Mouse (Mus musculus): ENCODE data around the gene Mslnl. TPM values are rescaled to one million over a fixed set of nuclear protein-coding genes. Genes with fewer than 3 reads are reported as not detected.
A peak's percentile ranks its signal among the peaks of the same experiment; 100 is the strongest.

Gene Mslnl
- not detected in 2 replicates for polyA plus RNA-seq (2014; fragmentation: Nextera tagmentation; extraction: Ambion mirVana)

DNA sequence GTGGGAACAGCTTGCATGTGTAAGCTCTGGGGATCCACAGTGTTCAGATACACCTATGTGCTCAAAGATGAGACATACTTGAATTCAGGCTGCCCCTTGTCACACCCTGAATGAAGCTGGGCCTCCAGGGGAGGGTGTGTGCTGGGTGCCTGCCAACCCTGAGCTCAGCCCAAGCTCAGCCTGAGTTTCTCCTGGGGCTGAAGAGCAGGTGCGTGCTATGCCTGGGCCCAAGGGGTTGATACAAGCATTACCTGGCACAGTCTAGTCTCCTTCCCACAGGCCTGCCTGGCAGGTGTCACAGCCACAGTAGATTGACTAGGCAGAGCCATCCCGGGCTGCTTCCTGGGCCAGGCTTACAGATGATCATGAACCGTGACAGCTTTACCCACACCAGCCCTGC is at the start of gene Mslnl:
Mslnl (plus strand) TSS at position 298 of the 400 bp plus-strand sequence.
- 69% methylated on average over 3 of the region's 3 CpGs for WGBS
- no peaks in the 10 kb centered on the region for H3K9me3 ChIP-seq (ENCODE audit: control insufficient read depth, low read length)
- peaks cover 5% of the 10 kb centered on the region; the same call in 1 of the 2 replicates for H3K36me3 ChIP-seq (replicated peaks; ENCODE audit: control insufficient read depth, insufficient read depth)
- H3K9ac ChIP-seq = no peak within 1 kb of the TSS
- no peak within 1 kb of the TSS for H3K27ac ChIP-seq
- no peaks in the 10 kb centered on the region for H3K27me3 ChIP-seq (ENCODE audit: control insufficient read depth, insufficient read depth, low read length)
- no peak within 1 kb of the TSS for H3K4me2 ChIP-seq (replicated peaks)
- ATAC-seq (ENCODE audit: low FRiP score) (no peak), DNase-seq (ENCODE audit: low spot score) (no peak)
- H3K4me1 ChIP-seq (replicated peaks; ENCODE audit: control insufficient read depth, insufficient read depth, low read length) = no peaks in the 10 kb centered on the region
- H3K4me3 ChIP-seq (replicated peaks; ENCODE audit: low read length) = no peak within 1 kb of the TSS

GRCm38 (mm10) chr17:25686323-25686722 is 49.5 kb upstream of the Mslnl start:
- Histone ChIP-seq H3K9me3 (ENCODE audit: control insufficient read depth, low read length) (no peaks in the 10 kb centered on the region), H3K9ac (no peak overlapping the region), H3K4me2 (replicated peaks) (no peak overlapping the region), H3K27me3 (ENCODE audit: control insufficient read depth, insufficient read depth, low read length) (no peaks in the 10 kb centered on the region; the same call in 1 of the 2 replicates), H3K4me3 (replicated peaks; ENCODE audit: low read length) (no peak overlapping the region), H3K4me1 (replicated peaks; ENCODE audit: control insufficient read depth, insufficient read depth, low read length) (no peaks in the 10 kb centered on the region), H3K27ac (no peak overlapping the region), H3K36me3 (replicated peaks; ENCODE audit: control insufficient read depth, insufficient read depth) (no peaks in the 10 kb centered on the region)
- DNase-seq (ENCODE audit: low spot score) (no peak), ATAC-seq (ENCODE audit: low FRiP score) (no peak)
- WGBS = 48% methylated on average over 7 of the region's 7 CpGs

DNA sequence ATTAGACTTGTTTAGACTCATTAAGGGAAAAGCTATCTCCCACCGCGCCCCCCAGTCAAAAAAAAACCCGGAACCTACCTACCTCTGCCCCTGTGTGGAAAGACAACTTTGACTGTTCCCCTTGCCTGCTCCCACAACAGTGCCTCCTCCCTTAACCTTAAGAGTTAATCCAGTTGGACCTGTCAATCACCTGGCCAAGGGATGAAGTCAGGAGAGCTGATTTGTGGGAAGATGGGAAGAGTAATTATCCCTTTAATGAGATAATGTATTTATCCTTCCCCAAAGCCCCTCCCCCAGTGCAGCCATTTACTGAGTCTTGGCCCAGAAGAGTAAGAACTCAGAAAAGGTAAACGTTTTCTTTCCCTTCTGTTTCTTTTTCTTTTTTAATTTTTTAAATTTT is 46.9 kb upstream of the Mslnl start:
- Histone ChIP-seq H3K4me1 (replicated peaks; ENCODE audit: control insufficient read depth, insufficient read depth, low read length) (no peaks in the 10 kb centered on the region), H3K27me3 (ENCODE audit: control insufficient read depth, insufficient read depth, low read length) (no peaks in the 10 kb centered on the region; the same call in 1 of the 2 replicates), H3K36me3 (replicated peaks; ENCODE audit: control insufficient read depth, insufficient read depth) (no peaks in the 10 kb centered on the region), H3K4me2 (replicated peaks) (no peak overlapping the region), H3K27ac (no peak overlapping the region), H3K9ac (no peak overlapping the region), H3K4me3 (replicated peaks; ENCODE audit: low read length) (no peak overlapping the region), H3K9me3 (ENCODE audit: control insufficient read depth, low read length) (no peaks in the 10 kb centered on the region)
- no peak for DNase-seq (ENCODE audit: low spot score)
- 81% methylated on average over 4 of the region's 4 CpGs for WGBS
- no peak for ATAC-seq (ENCODE audit: low FRiP score)

GRCm38 (mm10) chr17:25696263-25696662 is 39.6 kb upstream of the Mslnl start:
- no peaks in the 10 kb centered on the region for H3K9me3 ChIP-seq (ENCODE audit: control insufficient read depth, low read length)
- 48% methylated on average over 1 of the region's 1 CpGs for WGBS
- no peak for DNase-seq (ENCODE audit: low spot score)
- no peak overlapping the region for H3K4me2 ChIP-seq (replicated peaks)
- no peaks in the 10 kb centered on the region for H3K4me1 ChIP-seq (replicated peaks; ENCODE audit: control insufficient read depth, insufficient read depth, low read length)
- no peak overlapping the region for H3K9ac ChIP-seq
- H3K36me3 ChIP-seq (replicated peaks; ENCODE audit: control insufficient read depth, insufficient read depth) = no peaks in the 10 kb centered on the region
- no peak overlapping the region for H3K4me3 ChIP-seq (replicated peaks; ENCODE audit: low read length)
- 0 out of 2 replicates have a peak, but pooled peaks cover 5% of the 10 kb centered on the region for H3K27me3 ChIP-seq (ENCODE audit: control insufficient read depth, insufficient read depth, low read length)
- ATAC-seq (ENCODE audit: low FRiP score) = no peak
- no peak overlapping the region for H3K27ac ChIP-seq

DNA sequence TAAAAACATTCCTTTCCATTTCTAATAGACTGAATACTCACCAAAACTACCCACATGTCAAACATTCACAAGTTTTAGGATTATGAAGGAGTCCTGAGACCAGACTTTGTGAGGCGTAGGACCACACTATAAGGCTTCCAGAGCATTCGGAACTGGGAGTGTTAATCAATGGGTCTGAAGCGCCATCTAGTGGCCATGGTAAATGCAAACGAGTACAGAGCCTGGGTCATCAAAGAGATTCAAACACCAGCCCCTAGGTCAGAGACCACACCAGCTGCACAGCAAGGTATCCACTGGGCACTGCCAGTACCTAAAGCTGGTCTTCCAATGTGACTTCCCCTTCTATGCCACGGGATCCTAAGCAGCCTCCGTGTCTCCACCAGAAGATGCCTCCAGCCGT is 37.4 kb upstream of the Mslnl start:
- Histone ChIP-seq H3K4me3 (replicated peaks; ENCODE audit: low read length) (no peak overlapping the region), H3K4me2 (replicated peaks) (no peak overlapping the region), H3K4me1 (replicated peaks; ENCODE audit: control insufficient read depth, insufficient read depth, low read length) (no peaks in the 10 kb centered on the region), H3K9ac (no peak overlapping the region), H3K27ac (no peak overlapping the region), H3K9me3 (ENCODE audit: control insufficient read depth, low read length) (no peaks in the 10 kb centered on the region), H3K36me3 (replicated peaks; ENCODE audit: control insufficient read depth, insufficient read depth) (no peaks in the 10 kb centered on the region), H3K27me3 (ENCODE audit: control insufficient read depth, insufficient read depth, low read length) (0 out of 2 replicates have a peak, but pooled peaks cover 5% of the 10 kb centered on the region)
- WGBS = 9% methylated on average over 7 of the region's 7 CpGs
- ATAC-seq (ENCODE audit: low FRiP score) (no peak), DNase-seq (ENCODE audit: low spot score) (peak; percentile 92)

DNA sequence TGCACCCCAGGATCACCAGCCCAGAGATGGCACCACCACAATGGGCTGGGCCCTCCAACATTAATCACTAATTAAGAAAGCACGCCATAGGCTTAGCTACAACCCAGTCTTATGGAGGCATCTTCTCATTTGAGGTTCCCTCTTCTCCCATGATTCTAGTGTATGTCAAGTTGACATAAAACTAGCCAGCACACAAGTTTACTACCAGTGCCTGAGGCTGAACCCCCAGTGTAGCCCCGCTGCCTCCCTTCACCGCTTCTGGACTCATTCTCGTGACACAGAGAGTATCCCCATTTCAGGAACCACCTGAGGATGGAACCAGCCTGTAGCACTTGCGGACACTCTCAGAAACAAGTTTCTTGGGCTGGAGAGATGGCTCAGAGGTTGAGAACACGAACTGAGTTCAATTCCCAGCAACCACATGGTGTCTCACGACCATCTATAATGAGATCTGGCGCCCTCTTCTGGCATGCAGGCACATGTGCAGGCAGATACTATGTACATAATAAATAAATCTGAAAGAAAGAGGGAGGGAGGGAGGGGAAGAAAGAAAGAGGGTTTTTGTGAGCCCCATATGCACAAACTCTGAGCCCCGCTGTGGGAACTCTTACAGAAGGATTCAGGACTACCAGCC is 34.9 kb upstream of the Mslnl start:
- Histone ChIP-seq H3K9me3 (ENCODE audit: control insufficient read depth, low read length) (no peaks in the 10 kb centered on the region), H3K4me2 (replicated peaks) (no peak overlapping the region), H3K9ac (no peak overlapping the region), H3K4me1 (replicated peaks; ENCODE audit: control insufficient read depth, insufficient read depth, low read length) (no peaks in the 10 kb centered on the region), H3K27me3 (ENCODE audit: control insufficient read depth, insufficient read depth, low read length) (0 out of 2 replicates have a peak, but pooled peaks cover 5% of the 10 kb centered on the region), H3K4me3 (replicated peaks; ENCODE audit: low read length) (no peak overlapping the region), H3K36me3 (replicated peaks; ENCODE audit: control insufficient read depth, insufficient read depth) (no peaks in the 10 kb centered on the region), H3K27ac (no peak overlapping the region)
- ATAC-seq (ENCODE audit: low FRiP score) (no peak), DNase-seq (ENCODE audit: low spot score) (no peak)
- 59% methylated on average over 9 of the region's 9 CpGs for WGBS

- no peak for ATAC-seq (ENCODE audit: low FRiP score)
- no peak for DNase-seq (ENCODE audit: low spot score)
Measured at GRCm38 (mm10) chr17:25709994-25710393, 25.8 kb upstream of the Mslnl start.

DNA sequence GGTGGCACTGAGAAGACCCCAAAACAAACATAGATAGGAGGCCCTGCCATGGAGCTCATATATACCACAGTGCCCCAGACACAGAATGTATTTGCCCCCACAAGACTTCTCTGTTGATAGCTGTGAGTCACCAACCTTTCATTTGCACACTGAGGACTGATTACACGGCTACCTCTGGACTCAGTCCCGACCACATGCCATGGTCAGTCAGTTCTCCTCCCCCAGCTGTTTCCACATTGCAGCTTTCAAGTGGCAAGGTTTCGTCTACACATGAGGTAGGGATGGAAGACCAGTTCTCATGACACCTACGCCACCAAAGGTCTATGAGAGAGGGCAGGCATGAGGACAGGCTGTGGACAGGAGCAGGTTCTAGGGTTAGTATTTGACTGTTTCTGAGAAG is 24.7 kb upstream of the Mslnl start:
- Histone ChIP-seq H3K4me1 (replicated peaks; ENCODE audit: control insufficient read depth, insufficient read depth, low read length) (no peaks in the 10 kb centered on the region), H3K27me3 (ENCODE audit: control insufficient read depth, insufficient read depth, low read length) (no peaks in the 10 kb centered on the region; the same call in 1 of the 2 replicates), H3K9me3 (ENCODE audit: control insufficient read depth, low read length) (no peaks in the 10 kb centered on the region), H3K9ac (no peak overlapping the region), H3K4me2 (replicated peaks) (no peak overlapping the region), H3K36me3 (replicated peaks; ENCODE audit: control insufficient read depth, insufficient read depth) (no peaks in the 10 kb centered on the region), H3K27ac (no peak overlapping the region), H3K4me3 (replicated peaks; ENCODE audit: low read length) (no peak overlapping the region)
- ATAC-seq (ENCODE audit: low FRiP score) (no peak), DNase-seq (ENCODE audit: low spot score) (no peak)
- 88% methylated on average over 4 of the region's 4 CpGs for WGBS

More at GRCm38 (mm10) chr17:25709994-25710393, 25.8 kb upstream of the Mslnl start:
- H3K36me3 ChIP-seq (replicated peaks; ENCODE audit: control insufficient read depth, insufficient read depth) = no peaks in the 10 kb centered on the region
- no peaks in the 10 kb centered on the region for H3K27me3 ChIP-seq (ENCODE audit: control insufficient read depth, insufficient read depth, low read length)
- no peak overlapping the region for H3K9ac ChIP-seq
- H3K9me3 ChIP-seq (ENCODE audit: control insufficient read depth, low read length) = no peaks in the 10 kb centered on the region
- 95% methylated on average over 2 of the region's 2 CpGs for WGBS
- H3K4me1 ChIP-seq (replicated peaks; ENCODE audit: control insufficient read depth, insufficient read depth, low read length) = no peaks in the 10 kb centered on the region
- no peak overlapping the region for H3K4me3 ChIP-seq (replicated peaks; ENCODE audit: low read length)
- H3K4me2 ChIP-seq (replicated peaks) = no peak overlapping the region
- H3K27ac ChIP-seq = no peak overlapping the region

DNA sequence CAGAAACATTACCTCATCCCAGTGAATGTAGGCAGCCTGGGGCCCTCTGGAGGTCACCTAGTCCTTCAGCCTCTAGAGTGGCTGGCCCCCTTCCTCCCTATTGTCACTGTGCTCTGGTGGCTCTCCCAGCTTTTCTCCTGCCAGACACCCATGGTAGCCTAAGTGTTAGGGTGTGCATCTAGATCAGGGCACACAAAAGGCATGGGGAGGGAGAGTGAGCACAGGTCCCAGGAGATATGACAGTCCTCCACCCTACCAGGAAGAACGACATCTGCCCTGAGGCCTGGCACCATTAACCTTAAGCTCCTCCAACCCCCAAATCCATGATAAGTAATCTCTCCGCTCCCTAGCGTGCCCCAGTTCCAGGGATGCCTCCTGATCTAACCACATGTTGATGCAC is 20.2 kb upstream of the Mslnl start:
- DNase-seq (ENCODE audit: low spot score) (no peak), ATAC-seq (ENCODE audit: low FRiP score) (no peak)
- H3K4me1 ChIP-seq (replicated peaks; ENCODE audit: control insufficient read depth, insufficient read depth, low read length) = 0 out of 2 replicates have a peak, but pooled peaks cover 7% of the 10 kb centered on the region
- H3K4me2 ChIP-seq (replicated peaks) = no peak overlapping the region
- no peaks in the 10 kb centered on the region for H3K9me3 ChIP-seq (ENCODE audit: control insufficient read depth, low read length)
- H3K27me3 ChIP-seq (ENCODE audit: control insufficient read depth, insufficient read depth, low read length) = peaks cover 18% of the 10 kb centered on the region
- no peaks in the 10 kb centered on the region for H3K36me3 ChIP-seq (replicated peaks; ENCODE audit: control insufficient read depth, insufficient read depth)
- no peak overlapping the region for H3K27ac ChIP-seq
- WGBS = 63% methylated on average over 3 of the region's 3 CpGs
- H3K4me3 ChIP-seq (replicated peaks; ENCODE audit: low read length) = no peak overlapping the region
- no peak overlapping the region for H3K9ac ChIP-seq

Measured in hindbrain, embryonic 14.5 days (tissue).